Mouse (Mus musculus) spleen, adult 2 months (tissue): ENCODE measurements around the gene Pitpnc1. TPM values are rescaled to one million over a fixed set of nuclear protein-coding genes. Genes with fewer than 3 reads are reported as not detected.

Experiments used
- DNase-seq, 2 experiments: peaks; one replicate each; pipeline versions ENCODE4 v3.0.0 to v3.0.0-alpha.2; 2012 to 2021; ENCODE audit warnings: low spot score in 2 of 2, low read depth in 1 of 2
- H3K27ac ChIP-seq: fragments of 200-500 bp; 2 replicates; pipeline ENCODE4 v1.5.1; 2012; ENCODE audit warnings: low read length, inconsistent platforms; ENCODE audit not compliant: insufficient read depth
- H3K27me3 ChIP-seq: fragments of 200-500 bp; 2 replicates; pipeline ENCODE4 v1.6.1; 2012; ENCODE audit warnings: mild to moderate bottlenecking, moderate library complexity, low read length, inconsistent platforms; ENCODE audit not compliant: control insufficient read depth, insufficient read depth
- H3K36me3 ChIP-seq: fragments of 200-500 bp; 2 replicates; pipeline ENCODE4 v1.6.1; 2012; ENCODE audit warnings: mild to moderate bottlenecking, low read length, inconsistent platforms; ENCODE audit not compliant: control insufficient read depth, insufficient read depth
- H3K4me1 ChIP-seq: fragments of 200-500 bp; 2 replicates; pipeline ENCODE4 v1.6.1; 2011; ENCODE audit warnings: inconsistent platforms; ENCODE audit not compliant: control insufficient read depth, insufficient read depth, insufficient read length
- H3K4me3 ChIP-seq: fragments of 200-500 bp; 2 replicates; pipeline ENCODE4 v1.5.1; 2011; ENCODE audit warnings: mild to moderate bottlenecking, inconsistent platforms; ENCODE audit not compliant: insufficient read depth, insufficient read length; ENCODE audit errors: extremely low read depth
- CTCF ChIP-seq: fragments of 200-500 bp; IDR thresholded peaks from 2 replicates; pipeline ENCODE4 v1.5.1; 2011; ENCODE audit warnings: mild to moderate bottlenecking, inconsistent platforms; ENCODE audit not compliant: insufficient read depth, insufficient read length, insufficient replicate concordance; ENCODE audit errors: extremely low read depth
- POLR2A ChIP-seq: fragments of 200-500 bp; IDR thresholded peaks from 2 replicates; pipeline ENCODE4 v1.6.1; 2011; ENCODE audit warnings: low read depth, low read length, inconsistent platforms
- WGBS: fragments of 180-500 bp; shearing (Covaris S2); methylation state at CpG from one replicate; pipeline ENCODE4 v1.1.7; 2018; 5-methylcytosine and 5-hydroxymethylcytosine counted together
- polyA plus RNA-seq: library from polyadenylated mRNA; depleted of rRNA; stranded (reverse); fragments of >200 nt; gene quantifications from 2 replicates; pipeline ENCODE4 v1.2.3, GENCODE M21; 2012

Gene Pitpnc1
- polyA plus RNA-seq, 1 experiment, result 6.4 TPM

DNA sequence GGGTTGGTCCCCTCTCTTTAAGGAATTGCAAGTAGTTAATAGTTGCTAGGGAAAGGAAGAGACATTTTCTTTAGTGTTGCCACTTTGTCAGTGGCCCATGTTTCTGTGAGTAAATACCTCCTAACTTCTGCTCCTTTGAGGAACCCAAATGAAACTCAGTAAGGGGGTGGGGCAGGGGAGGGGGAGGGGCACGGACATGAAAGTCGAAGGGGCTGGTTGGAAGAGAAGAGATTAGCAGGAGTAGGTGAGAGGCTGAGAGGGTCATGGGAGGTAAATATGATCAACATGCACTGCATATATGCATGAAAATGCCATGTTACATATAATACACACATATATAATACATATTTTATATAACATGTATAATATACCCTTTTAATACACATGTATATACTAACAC, 129.7 kb downstream of the Pitpnc1 start:
- Histone ChIP-seq H3K36me3 (no peaks in the 10 kb centered on the region), H3K27ac (no peak overlapping the region), H3K4me3 (no peak overlapping the region), H3K4me1 (no peaks in the 10 kb centered on the region), H3K27me3 (no peaks in the 10 kb centered on the region)
- WGBS, result 21% methylated on average over 2 of the region's 2 CpGs
- no peak for DNase-seq
- TF ChIP-seq CTCF (no peak), POLR2A (no peak)

DNA sequence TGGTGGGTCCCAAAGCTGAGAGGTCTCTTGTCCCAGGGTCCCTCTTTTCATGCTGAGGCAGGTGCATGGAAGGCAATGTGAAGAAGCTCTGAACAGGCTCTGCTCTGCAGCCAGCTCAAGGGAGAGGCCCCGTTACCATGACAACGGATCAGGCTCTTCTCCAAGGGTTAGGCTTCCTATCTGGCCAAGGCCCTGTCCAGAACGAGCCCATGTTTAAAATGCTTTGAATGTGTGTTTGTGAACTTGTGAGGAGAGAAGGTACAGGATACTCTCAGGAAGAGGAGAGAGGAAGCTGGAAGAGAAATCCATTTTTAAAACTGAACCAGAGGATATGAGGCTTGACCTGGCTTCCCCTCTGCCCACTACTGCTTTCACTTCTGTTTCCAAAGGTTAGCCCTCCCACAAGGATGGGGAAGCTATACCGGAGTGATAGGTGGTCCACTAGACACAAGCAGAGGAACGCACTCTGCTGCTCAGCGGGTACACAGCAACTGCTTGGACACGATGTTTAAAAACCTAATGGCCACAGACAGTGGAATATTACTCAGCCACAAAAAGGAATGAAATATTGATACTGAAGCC, 131.2 kb downstream of the Pitpnc1 start:
- H3K4me1 ChIP-seq, result no peaks in the 10 kb centered on the region; the same call in 1 of the 2 replicates

DNA sequence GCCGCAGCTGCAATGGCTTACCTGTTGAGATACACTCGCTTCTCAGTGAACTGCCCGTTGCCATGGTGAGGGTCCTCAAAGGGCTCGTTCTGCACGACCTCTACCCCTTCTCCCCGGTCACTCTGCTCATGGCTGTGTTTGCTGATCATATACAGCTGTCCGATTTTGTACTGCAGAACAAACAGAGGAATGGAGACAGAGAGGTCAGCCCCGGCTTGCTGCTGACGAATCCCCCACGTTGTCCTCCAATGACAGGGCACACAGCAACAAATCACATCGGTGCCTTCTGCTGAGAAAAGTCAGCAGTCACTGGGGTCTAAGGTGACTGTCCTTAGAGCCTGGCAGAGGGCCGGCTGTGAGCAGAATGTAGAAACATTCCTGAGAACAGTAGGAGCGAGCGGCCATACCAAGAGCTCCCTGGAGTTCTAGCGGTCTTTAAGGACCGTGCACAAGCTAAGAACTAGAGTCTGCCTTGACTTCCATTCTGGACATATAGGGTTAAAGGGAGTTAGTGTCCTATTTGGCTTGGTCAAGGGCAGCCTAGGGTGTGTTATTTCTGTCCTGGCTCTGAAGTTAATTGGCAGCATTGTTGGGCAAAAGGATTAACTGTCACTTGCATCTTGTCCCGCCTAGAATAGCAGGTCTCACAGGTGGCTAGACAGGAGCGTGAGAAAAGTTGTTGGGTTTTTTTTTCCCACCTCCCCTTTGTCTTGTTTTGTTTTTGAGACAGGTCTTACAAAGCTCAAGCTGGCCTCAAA, 132.9 kb downstream of the Pitpnc1 start:
- DNase-seq, result no peak
- Histone ChIP-seq H3K27me3 (no peaks in the 10 kb centered on the region), H3K36me3 (0 out of 2 replicates have a peak, but pooled peaks cover 2% of the 10 kb centered on the region), H3K27ac (no peak overlapping the region), H3K4me3 (no peak overlapping the region), H3K4me1 (no peaks in the 10 kb centered on the region; the same call in 1 of the 2 replicates)
- TF ChIP-seq CTCF (no peak), POLR2A (no peak)
- WGBS, result 91% methylated on average over 18 of the region's 18 CpGs

More for the DNA sequence above, 131.2 kb downstream of the Pitpnc1 start:
- Histone ChIP-seq H3K36me3 (0 out of 2 replicates have a peak, but pooled peaks cover 2% of the 10 kb centered on the region), H3K27ac (no peak overlapping the region; the same call in 1 of the 2 replicates), H3K27me3 (no peaks in the 10 kb centered on the region), H3K4me3 (no peak overlapping the region)
- TF ChIP-seq CTCF, result no peak
- no peak for TF ChIP-seq POLR2A
- 76% methylated on average over 7 of the region's 7 CpGs for WGBS
- DNase-seq, result no peak

DNA sequence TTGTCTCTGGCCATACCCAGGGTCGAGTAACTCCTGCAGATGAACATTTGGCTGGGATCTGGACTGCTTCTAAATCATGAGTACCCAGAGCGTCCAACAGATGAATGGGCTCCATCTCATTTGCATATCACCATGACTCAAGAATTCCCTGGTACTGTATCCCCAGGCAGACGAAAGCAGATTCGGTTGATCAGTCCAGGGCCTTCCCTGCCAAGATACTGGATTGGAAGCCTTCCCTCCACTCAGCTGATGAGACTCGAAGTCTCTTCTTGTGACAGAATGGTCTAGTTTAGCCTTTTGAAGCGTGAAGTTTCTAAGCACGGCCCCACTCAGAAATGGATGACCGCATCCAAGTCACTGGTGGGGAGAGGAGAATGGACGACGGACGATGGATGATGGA, 134.7 kb downstream of the Pitpnc1 start:
- WGBS, result 94% methylated on average over 11 of the region's 11 CpGs
- no peak overlapping the region for H3K27ac ChIP-seq
- H3K27me3 ChIP-seq, result no peaks in the 10 kb centered on the region
- TF ChIP-seq POLR2A (no peak), CTCF (no peak)
- no peaks in the 10 kb centered on the region; the same call in 1 of the 2 replicates for H3K4me1 ChIP-seq
- H3K36me3 ChIP-seq, result 0 out of 2 replicates have a peak, but pooled peaks cover 2% of the 10 kb centered on the region
- DNase-seq, result no peak
- H3K4me3 ChIP-seq, result no peak overlapping the region

DNA sequence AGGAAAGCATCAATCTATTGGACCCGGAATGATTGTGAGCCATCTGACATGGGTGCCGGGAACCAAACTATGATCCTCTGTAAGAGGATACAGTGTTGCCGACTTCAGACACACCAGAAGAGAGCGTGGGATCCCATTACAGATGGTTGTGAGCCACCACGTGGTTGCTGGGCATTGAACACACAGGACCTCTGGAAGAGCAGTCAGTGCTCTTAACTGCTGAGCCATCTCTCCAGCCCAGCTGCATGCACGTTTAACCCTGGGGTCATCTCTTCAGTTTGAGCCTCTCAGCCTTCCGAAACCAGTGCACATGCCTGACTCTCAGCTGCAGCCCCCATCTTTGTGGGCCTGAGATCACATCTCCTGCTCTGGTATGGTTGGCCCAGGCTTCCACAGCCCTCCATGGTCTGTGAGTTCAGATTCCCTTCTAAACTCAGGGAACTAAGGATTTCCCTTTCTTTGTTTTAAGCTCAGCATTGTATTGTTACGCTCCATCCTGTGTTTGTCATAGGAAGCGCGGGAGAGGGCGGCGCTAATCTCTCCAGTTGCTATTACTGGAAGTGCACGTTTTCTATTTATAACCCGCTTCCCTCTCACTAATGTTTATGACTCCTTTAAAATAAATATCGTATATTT, 135.5 kb downstream of the Pitpnc1 start:
- Histone ChIP-seq H3K36me3 (0 out of 2 replicates have a peak, but pooled peaks cover 2% of the 10 kb centered on the region), H3K4me1 (no peaks in the 10 kb centered on the region; the same call in 1 of the 2 replicates), H3K27me3 (no peaks in the 10 kb centered on the region), H3K27ac (no peak overlapping the region), H3K4me3 (no peak overlapping the region)
- no peak for DNase-seq
- WGBS, result 84% methylated on average over 15 of the region's 15 CpGs
- TF ChIP-seq POLR2A (no peak), CTCF (no peak)

DNA sequence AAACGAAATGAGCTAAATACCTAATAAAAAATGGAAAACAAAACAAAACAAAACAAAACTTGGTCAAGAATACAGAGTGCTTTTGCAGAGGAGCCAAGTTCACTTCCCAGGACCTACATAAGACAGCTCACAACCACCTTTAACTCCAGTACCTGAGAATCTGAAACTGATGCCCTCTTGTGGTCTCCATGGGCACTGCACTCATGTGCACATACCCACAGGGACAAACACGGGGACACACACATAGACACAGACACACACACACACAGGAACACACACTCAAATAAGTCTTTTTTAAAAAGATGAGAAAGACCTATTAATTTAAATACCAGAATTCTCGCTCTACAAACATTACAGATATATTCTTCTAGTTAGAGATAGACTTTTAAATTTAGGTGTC, 137.6 kb downstream of the Pitpnc1 start:
- 96% methylated on average over 3 of the region's 3 CpGs for WGBS
- DNase-seq, result no peak
- H3K4me1 ChIP-seq, result no peaks in the 10 kb centered on the region; the same call in 1 of the 2 replicates
- H3K27ac ChIP-seq, result no peak overlapping the region
- 0 out of 2 replicates have a peak, but pooled peaks cover 2% of the 10 kb centered on the region for H3K36me3 ChIP-seq
- no peak overlapping the region for H3K4me3 ChIP-seq
- TF ChIP-seq POLR2A (no peak), CTCF (no peak)
- H3K27me3 ChIP-seq, result no peaks in the 10 kb centered on the region
